9 mouse cellular contexts compared by ENCODE assay signal in genomic region chr5:144734949-144735348, GRCm38 (mm10). TPM values are rescaled to one million over a fixed set of nuclear protein-coding genes. Genes with fewer than 3 reads are reported as not detected.
DNase-seq lines count a peak whose midpoint lies in the region; ATAC-seq lines count a peak whose summit lies in the region.
"Had no signal": no experiment of that assay in that cellular context is flagged by ENCODE, and none has a peak within 500 bp of the region (broad histone marks: within the 10 kb centered on the region; RNA-seq: fewer than 3 reads in every experiment).

No protein-coding gene starts in this region.

- no peak overlapping the region for H3K9ac ChIP-seq in neural tube, embryonic 15.5 days (replicated peaks)
- H3K9ac ChIP-seq: embryonic facial prominence, embryonic 15.5 days had no signal

- H3K4me1 ChIP-seq in neural tube, embryonic 15.5 days: 0 out of 2 replicates have a peak, but pooled peaks cover 3% of the 10 kb centered on the region
- H3K4me1 ChIP-seq: embryonic facial prominence, embryonic 15.5 days had no signal

- DNase-seq in ovary, postnatal 10 days (ENCODE audit: low spot score): peak; percentile 63
- DNase-seq in ovary, adult 18-20 months (ENCODE audit: low spot score): no peak
- DNase-seq in cerebellum, adult 8-10 months: peak; percentile 71
- peak; percentile 54 to 88 for DNase-seq in frontal cortex, adult 2 months (ENCODE audit: extremely low spot score in 1 of 2, low spot score in 1 of 2)
- DNase-seq in kidney, postnatal 10 days: peak; percentile 81
- DNase-seq in lung, adult 18-20 months: peak; percentile 51 to 59
- DNase-seq in thymus, postnatal 14 days: peak; percentile 61

- no peak overlapping the region for H3K4me3 ChIP-seq in neural tube, embryonic 15.5 days (replicated peaks)
- H3K4me3 ChIP-seq: embryonic facial prominence, embryonic 15.5 days had no signal

- no peak overlapping the region for H3K4me2 ChIP-seq in neural tube, embryonic 15.5 days
- H3K4me2 ChIP-seq: embryonic facial prominence, embryonic 15.5 days had no signal

- H3K27me3 ChIP-seq in neural tube, embryonic 15.5 days (replicated peaks): no peaks in the 10 kb centered on the region
- H3K27me3 ChIP-seq: embryonic facial prominence, embryonic 15.5 days had no signal

- WGBS in neural tube, embryonic 15.5 days: 27% methylated on average over 8 of the region's 8 CpGs

- peak; percentile 60 for ATAC-seq in neural tube, embryonic 15.5 days (ENCODE audit: low FRiP score)

- peaks cover 24% of the 10 kb centered on the region for H3K36me3 ChIP-seq in neural tube, embryonic 15.5 days
- H3K36me3 ChIP-seq: embryonic facial prominence, embryonic 15.5 days had no signal

- H3K9me3 ChIP-seq in neural tube, embryonic 15.5 days (replicated peaks): no peaks in the 10 kb centered on the region
- H3K9me3 ChIP-seq: embryonic facial prominence, embryonic 15.5 days had no signal

- no peak overlapping the region for H3K27ac ChIP-seq in neural tube, embryonic 15.5 days (replicated peaks)
- H3K27ac ChIP-seq: embryonic facial prominence, embryonic 15.5 days had no signal

RNA-seq across cellular contexts. Expression of gene Tmem130, which starts 26.7 kb away (rescaled TPM):
- 153 and 159 TPM in 2 replicates for polyA plus RNA-seq in frontal cortex, adult 2 months (2012; rRNA removed)
- 359 and 415 TPM in 2 replicates for polyA plus RNA-seq in neural tube, embryonic 15.5 days (2015; fragmentation: Nextera tagmentation; extraction: Ambion mirVana)

RNA-seq across cellular contexts. Expression of gene Trrap, which starts 32.6 kb away (rescaled TPM):
- polyA plus RNA-seq in frontal cortex, adult 2 months (2012; rRNA removed): 171 and 174 TPM in 2 replicates
- 61.2 and 64.5 TPM in 2 replicates for polyA plus RNA-seq in neural tube, embryonic 15.5 days (2015; fragmentation: Nextera tagmentation; extraction: Ambion mirVana)
